Mouse (Mus musculus): Measurements from ENCODE around the gene Gm45062.

DNA sequence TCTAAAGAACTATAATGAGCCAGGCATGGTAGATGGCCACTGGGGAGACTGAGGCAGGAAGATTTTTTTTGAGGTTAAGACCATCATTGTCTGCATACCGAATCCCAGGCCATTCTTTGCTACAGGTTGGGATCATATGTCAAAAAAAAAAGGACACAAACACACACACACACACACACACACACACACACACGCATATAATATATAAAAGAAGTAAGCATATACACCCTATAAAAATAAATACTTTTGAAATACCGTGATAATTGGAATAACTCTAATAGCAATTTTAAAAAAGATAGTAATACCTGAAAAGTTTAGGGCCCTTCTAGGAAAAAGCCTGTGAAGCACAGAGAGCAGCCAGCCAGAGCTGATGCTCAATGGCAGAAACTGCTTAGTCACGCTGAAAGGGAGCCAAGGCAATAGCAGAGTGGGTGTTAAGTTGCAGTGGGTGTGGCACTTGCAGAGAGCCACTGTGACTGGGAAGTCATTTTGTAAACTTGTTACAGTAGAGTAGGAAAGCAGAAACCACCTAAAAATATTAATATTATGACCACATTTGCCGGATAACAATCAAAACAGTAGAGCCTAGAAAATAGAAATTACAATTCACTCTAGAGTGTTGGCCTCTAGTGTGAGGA is 86.1 kb downstream of the Gm45062 start:
- TF ChIP-seq CTCF (IDR thresholded peaks at IDR 0.05; ENCODE audit: extremely low read depth, insufficient read depth, insufficient read length, insufficient replicate concordance), result no peak
- TF ChIP-seq POLR2A (IDR thresholded peaks at IDR 0.05; ENCODE audit: low read depth, low read length), result no peak

Measured in spleen, adult 2 months (tissue).